Mouse (Mus musculus) megakaryocyte-erythroid progenitor cell, adult 5-6 weeks (primary cell): ENCODE data around the gene Bbs12. TPM values are rescaled to one million over a fixed set of nuclear protein-coding genes. Genes with fewer than 3 reads are reported as not detected.

Source experiments
- ATAC-seq: replicated peaks from 2 replicates; pipeline ENCODE4 v1.8.0; 2016; ENCODE audit warnings: mild to moderate bottlenecking, inconsistent platforms; ENCODE audit not compliant: severe bottlenecking, poor library complexity, low FRiP score, low TSS enrichment
- total RNA-seq, 2 experiments: library from RNA; stranded (forward) in 1 of 2; stranded (reverse) in 1 of 2; fragments of 200-1000, 215-1000 nt in 1 of 2; fragments of >200 nt in 1 of 2; fragmentation: Nextera tagmentation in 1 of 2; gene quantifications; 2 replicates each; pipeline ENCODE4 v1.2.3; 2014 to 2017

Bbs12 gene
- total RNA-seq, 2 experiments from 2014 or later, result 8.2 to 10.3 TPM

DNA sequence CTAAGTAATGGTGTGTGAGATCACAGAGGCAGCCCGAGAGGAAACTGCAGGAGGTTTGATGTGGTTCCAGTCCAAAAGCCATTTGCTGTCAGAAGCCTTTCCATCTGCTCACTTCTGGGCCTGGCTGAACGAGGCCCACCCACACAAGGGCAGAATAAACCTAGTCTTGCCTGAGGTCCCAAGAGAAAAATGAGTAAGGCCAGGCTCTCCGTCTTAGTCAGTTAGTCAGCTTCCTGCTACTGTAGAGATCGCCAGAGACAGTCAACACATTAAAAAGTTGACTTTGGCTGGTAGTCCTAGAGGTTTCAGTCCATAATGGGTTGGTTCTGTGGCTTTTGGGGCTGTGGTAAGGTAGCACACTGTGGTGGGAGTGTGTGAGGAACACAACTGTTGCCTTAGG, 58.1 kb downstream of the Bbs12 start:
- no peak for ATAC-seq

Other genes with a start within 250 kb of the Bbs12 start
- not detected in 2 replicates for gene Adad1, start 249.0 kb upstream of the Bbs12 start, total RNA-seq (2014; fragmentation: Nextera tagmentation)
- not detected in 2 replicates for gene Adad1, start 249.0 kb upstream of the Bbs12 start, total RNA-seq (2017)
- gene Il2, start 186.6 kb upstream of the Bbs12 start, total RNA-seq (2014; fragmentation: Nextera tagmentation), result not detected in 2 replicates
- gene Il2, start 186.6 kb upstream of the Bbs12 start, total RNA-seq (2017), result not detected in 2 replicates
- not detected in 2 replicates for gene Il21, start 79.9 kb upstream of the Bbs12 start, total RNA-seq (2014; fragmentation: Nextera tagmentation)
- not detected in 2 replicates for gene Il21, start 79.9 kb upstream of the Bbs12 start, total RNA-seq (2017)
- gene Cetn4, start 154 bp downstream of the Bbs12 start, total RNA-seq (2014; fragmentation: Nextera tagmentation), result 3.6 and 6.5 TPM in 2 replicates
- 7.3 and 10.6 TPM in 2 replicates for gene Cetn4, start 154 bp downstream of the Bbs12 start, total RNA-seq (2017)
- not detected in 2 replicates for gene Fgf2, start 35.8 kb downstream of the Bbs12 start, total RNA-seq (2014; fragmentation: Nextera tagmentation)
- not detected in 2 replicates for gene Fgf2, start 35.8 kb downstream of the Bbs12 start, total RNA-seq (2017)
- gene Spata5, start 107.3 kb downstream of the Bbs12 start, total RNA-seq (2014; fragmentation: Nextera tagmentation), result 47.9 and 66.4 TPM in 2 replicates
- gene Spata5, start 107.3 kb downstream of the Bbs12 start, total RNA-seq (2017), result 151 and 190 TPM in 2 replicates
- gene Nudt6, start 107.7 kb downstream of the Bbs12 start, total RNA-seq (2014; fragmentation: Nextera tagmentation), result 9.1 and 34.1 TPM in 2 replicates
- 26.6 and 28.8 TPM in 2 replicates for gene Nudt6, start 107.7 kb downstream of the Bbs12 start, total RNA-seq (2017)